Mouse (Mus musculus): Measurements from ENCODE around the gene Frk.
"Not testable (repeated sequence)": the region's sequence is repeated elsewhere in the genome, so short reads cannot be mapped to it uniquely, and the experiment has no call there.

The Frk gene

GRCm38 (mm10) chr10:34483297-34484013, at the start of gene Frk:
Gene Frk, plus strand, starts transcription at chr10:34483399.
- peak; percentile 25 to 31 for DNase-seq

GRCm38 (mm10) chr10:34434191-34434590, 49.0 kb upstream of the Frk start:
- DNase-seq: not testable (repeated sequence)

DNA sequence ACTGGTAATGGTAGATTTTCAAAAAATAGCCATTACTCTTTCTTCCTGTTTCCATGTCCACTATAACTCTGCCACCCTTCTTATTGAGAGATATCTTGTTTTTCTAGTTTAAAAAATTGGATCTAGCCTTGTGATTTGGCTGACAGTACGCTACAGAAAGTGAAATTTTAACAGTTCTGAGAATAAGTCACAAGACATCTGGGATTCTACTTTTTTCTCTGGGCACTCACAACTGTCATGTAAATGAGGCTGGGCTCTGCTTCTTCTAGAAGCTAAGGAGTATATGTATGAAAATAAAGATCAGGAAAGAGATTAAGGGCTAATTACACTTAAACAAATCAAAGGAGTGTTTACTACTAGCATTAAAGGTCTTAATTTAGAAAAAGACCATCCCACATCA, 33.7 kb upstream of the Frk start:
- no peak for DNase-seq

GRCm38 (mm10) chr10:34461451-34461850, 21.7 kb upstream of the Frk start:
- peak; percentile 42 to 52 for DNase-seq

- no peak for DNase-seq
Observed at GRCm38 (mm10) chr10:34464321-34464720, 18.9 kb upstream of the Frk start.

DNA sequence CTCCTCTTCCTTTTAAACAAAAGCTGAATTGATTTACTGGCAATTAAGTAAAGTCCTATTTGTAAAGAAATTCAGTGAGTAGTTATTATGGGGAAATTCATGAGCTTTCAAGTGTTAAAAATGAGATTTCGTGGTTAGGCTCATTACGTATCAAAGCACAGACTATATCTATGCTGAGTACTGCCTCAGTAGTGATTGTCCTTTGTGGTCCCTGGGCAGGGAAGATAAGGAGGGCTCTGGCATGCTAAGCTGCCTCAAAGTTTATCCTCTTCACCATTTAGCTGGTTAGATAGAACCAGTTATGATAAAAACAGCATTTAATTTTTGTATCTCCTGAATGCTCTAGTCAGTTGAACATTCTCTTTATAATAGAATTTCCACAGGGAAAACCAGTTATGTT, 14.2 kb upstream of the Frk start:
- no peak for DNase-seq

- DNase-seq: no peak
Observed at GRCm38 (mm10) chr10:34479942-34480455, 3.2 kb upstream of the Frk start.

DNA sequence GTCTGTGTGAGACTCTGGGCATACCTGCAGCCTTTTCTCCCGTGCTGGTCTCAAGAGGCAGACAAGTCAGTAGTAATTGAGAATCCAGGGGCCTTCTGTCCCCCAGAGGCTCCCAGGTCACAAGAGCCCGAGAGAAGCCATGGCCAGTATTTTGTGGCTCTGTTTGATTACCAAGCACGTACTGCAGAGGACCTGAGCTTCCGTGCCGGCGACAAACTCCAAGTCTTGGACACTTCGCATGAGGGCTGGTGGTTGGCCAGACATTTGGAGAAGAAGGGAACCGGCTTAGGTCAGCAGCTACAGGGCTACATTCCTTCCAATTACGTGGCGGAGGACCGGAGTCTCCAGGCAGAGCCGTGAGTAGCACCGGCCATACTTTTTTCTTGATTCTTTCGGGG, 814 bp downstream of the Frk start:
- DNase-seq: peak; percentile 26 to 28

GRCm38 (mm10) chr10:34485079-34485478, 1.9 kb downstream of the Frk start:
- DNase-seq: peak in 1 of 2 experiments; percentile 39

- no peak for DNase-seq
Observed at GRCm38 (mm10) chr10:34507807-34508206, 24.6 kb downstream of the Frk start.

DNA sequence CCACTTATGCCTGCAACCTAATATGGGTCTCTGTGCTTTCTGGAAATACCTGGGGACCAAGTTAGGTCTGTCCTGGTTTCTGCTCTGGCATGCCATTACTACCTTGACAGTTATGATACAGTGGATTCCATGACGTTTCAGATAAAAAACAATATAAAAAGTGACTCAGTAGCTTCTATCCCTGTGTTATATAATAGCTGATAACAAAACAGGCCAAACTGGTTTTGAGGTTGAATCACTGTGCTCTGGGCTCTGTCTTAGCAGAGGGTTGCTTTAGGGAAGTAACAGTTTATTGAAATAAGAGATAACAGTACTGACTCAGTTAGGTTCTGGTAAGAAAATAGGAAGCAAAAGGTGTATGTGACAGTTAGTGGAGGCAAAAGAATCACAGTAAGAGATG, 25.4 kb downstream of the Frk start:
- DNase-seq: no peak

DNA sequence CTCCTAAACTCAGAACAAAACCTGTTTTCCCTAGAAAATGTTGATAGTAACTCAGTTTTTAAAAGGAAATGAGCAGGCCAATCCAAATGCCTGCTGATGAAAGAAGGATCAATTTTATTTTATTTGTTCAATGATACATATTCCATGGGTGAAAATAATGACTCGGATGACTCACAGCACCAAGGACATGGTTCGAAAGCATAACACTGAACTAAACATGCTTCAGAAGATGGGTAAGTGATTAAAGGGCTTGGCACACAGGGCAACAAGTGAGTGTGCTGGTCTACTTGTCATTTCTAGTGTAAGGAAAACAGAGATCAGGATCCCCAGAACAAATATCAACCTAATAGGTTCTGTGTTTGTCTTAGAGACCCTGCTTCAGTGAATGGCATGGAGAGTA, 26.1 kb downstream of the Frk start:
- DNase-seq: no peak

GRCm38 (mm10) chr10:34511192-34511591, 28.0 kb downstream of the Frk start:
- no peak for DNase-seq

GRCm38 (mm10) chr10:34512551-34512950, 29.4 kb downstream of the Frk start:
- DNase-seq: no peak

GRCm38 (mm10) chr10:34525598-34525997, 42.4 kb downstream of the Frk start:
- no peak for DNase-seq

- DNase-seq: no peak
Observed at GRCm38 (mm10) chr10:34531766-34532165, 48.6 kb downstream of the Frk start.

DNA sequence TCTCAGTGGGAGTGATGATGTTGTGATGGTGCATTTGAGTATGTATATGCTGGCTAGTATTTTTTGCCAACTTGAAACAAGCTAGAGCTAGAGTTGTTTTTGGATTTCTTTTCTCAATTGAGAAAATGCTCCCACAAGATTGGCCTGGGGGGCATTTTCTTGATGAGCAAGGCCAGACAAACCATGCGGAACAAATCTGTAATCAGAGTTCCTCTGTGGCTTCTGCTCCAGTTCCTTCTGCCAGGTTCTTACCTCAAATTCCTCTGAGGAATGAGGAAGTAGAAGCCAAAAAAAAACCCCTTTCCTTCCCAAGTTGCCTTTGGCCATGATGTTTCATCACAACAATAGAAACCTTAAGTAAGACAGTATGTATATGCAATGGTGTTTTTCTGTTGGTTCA, 49.3 kb downstream of the Frk start:
- no peak for DNase-seq

DNA sequence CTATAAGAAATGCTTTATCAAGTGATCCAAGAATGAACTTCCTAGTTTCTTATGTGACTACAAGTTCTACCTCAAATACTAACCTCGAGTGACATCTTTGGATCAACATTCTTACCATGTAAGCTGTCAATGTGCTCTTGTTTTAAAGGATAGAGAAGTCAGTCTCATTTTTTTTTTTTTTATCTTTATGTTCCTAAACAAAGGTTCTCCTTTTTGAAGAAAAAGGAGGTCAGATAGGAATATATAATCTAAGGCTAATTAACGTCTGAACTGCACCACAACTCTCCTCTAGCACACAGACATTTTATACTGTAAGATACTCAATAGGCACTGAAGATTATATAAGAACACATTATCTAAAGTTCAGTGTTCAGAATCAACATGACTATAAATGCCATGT, 57.5 kb downstream of the Frk start:
- no peak for DNase-seq

- no peak for DNase-seq
Observed at GRCm38 (mm10) chr10:34541717-34542490, 58.7 kb downstream of the Frk start.

GRCm38 (mm10) chr10:34550612-34551011, 67.4 kb downstream of the Frk start:
- DNase-seq: no peak

DNA sequence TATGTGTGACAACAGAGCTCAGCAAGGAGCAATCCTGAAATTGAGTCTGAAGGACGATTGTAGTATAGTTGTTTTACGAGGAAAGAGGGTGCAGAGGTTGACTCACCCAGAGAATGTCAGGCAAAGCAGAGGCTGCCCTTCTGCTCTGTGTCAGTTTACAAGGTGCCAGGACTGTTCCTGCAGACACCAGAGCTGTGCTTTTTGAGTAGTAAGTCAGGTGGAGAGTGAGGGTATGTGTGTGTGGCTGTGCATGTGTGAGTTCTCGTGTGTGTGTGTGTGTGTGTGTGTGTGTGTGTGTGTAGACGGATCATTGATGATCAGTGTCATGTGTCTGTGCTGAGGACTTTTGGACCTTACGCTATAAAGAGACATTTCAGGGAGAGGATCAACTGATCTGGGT, 68.4 kb downstream of the Frk start:
- DNase-seq: no peak

DNA sequence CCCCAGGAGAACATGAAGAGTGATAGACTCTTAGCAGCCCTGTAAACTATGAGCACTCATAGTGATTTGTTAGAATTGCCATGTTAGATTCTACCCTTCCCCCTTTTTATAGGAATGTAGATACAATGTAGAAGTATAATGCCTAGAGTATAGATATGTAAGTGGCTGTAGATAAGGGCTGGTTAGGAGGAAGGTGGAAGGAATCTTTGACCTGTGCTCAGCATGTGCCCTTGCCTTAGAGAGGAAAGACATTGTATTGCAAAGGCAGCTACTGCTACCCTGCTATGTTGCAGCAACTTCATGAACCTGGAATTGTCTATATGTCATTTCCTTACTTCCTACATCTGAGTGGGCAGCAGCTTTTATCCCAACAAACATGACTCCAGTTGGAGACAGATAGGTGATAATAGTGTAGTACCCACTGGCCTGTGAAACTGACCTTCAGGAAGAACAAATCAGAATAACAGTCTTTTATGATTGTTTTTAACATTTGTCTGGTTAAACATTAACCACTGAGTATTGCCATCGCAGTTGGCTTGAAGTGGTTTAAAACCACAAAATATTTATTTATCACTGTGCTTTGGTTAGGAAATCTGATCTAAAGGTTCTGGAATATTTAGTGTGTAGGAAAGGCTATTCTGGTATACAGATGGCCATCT, 80.4 kb downstream of the Frk start:
- no peak for DNase-seq

DNA sequence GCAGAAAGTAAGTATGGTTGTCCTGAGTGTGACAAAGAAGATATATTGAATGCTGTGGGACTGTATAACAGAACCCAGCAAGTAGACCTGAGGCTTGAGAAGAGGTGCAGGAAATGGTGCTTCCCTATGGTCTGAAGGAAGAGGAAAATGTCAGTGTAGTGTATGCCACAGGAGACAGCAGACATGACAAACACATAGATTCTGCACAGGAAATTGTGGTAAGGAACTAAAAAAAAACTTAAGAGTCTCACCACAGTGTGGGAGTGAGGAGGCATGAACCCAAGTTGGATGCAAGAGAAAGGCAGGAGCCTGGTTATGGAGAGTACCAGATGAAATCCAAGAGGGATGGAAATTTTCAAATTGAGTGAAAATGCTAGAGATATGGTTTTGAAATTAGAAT, 132.3 kb downstream of the Frk start:
- DNase-seq: no peak

DNA sequence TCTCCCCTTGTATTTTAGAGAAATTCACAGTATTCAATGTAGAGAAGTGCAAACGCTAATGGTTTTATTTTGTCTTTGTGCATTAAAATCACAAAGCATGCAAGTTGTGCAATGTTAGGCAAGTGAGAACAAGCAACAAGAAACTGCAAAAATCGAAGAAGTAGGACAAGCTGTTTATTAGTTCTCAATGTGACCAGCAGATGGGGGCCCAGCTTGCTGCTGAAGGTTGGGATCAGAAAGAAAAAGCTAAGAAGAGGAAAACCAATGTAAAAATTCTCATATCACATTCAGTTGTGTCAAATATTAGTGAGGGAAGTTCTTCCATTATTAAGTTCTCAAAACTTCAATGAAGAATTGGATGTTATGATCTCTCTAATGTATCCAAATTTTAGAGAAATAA, 134.0 kb downstream of the Frk start:
- DNase-seq: no peak

Data from lung, postnatal 4 days (tissue).